Mouse (Mus musculus): ENCODE results near the gene BC049762.

DNA sequence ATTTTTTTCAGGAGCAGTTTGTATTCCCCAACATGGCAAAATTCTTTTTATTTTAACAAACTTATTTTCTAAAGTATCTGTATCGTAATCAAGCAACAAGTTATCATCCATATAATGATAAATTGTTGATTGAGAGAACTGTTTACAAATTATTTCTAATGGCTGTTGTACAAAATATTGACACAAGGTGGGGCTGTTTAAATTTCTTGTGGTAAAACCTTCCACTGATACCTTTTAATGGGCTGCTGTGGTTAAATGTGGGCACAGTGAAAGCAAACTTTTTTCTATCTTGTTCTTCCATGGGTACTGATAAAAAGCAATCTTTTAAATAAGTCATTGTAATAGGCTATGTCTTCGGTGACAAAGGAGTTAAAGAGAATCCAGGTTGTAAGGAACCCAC, 19.9 kb downstream of the BC049762 start:
- no peak for TF ChIP-seq POLR2A (IDR thresholded peaks at IDR 0.05; ENCODE audit: low read depth, low read length)
- TF ChIP-seq CTCF (conservative IDR thresholded peaks at IDR 0.05; ENCODE audit: insufficient read depth, insufficient read length, low read depth, low read length): no peak

All from kidney, adult 2 months (tissue).